Mouse (Mus musculus) cortical plate, adult 2 months (tissue): ENCODE measurements at regions not wholly inside any gene's neighbourhood (a gene's known extent, or its start where the extent isn't known, plus 50 kb on each side); places are given as distances from the start of the nearest gene placed in this dataset.
A peak's percentile ranks its signal among the peaks of the same experiment; 100 is the strongest.

Experiments used
- CTCF ChIP-seq: fragments of 200-500 bp; IDR thresholded peaks from 2 replicates; pipeline ENCODE4 v1.5.1; 2011; ENCODE audit warnings: mild to moderate bottlenecking, control low read depth, low read length; ENCODE audit not compliant: insufficient read depth; ENCODE audit errors: extremely low read depth
- POLR2A ChIP-seq: fragments of 200-500 bp; IDR thresholded peaks from 2 replicates; pipeline ENCODE4 v1.6.1; 2011; ENCODE audit warnings: mild to moderate bottlenecking, low read length, control low read depth; ENCODE audit not compliant: insufficient read depth; ENCODE audit errors: extremely low read depth

GRCm38 (mm10) chrX:158923657-158924489 is 286.2 kb upstream of the Rps6ka3 start:
- TF ChIP-seq POLR2A: 0 out of 2 replicates have a peak, but pooled peaks have one; percentile 22
- no peak for TF ChIP-seq CTCF
